Mouse (Mus musculus) MEL (cell line): ENCODE results near the gene Anks1. TPM values are rescaled to one million over a fixed set of nuclear protein-coding genes. Genes with fewer than 3 reads are reported as not detected.

Experiments
- DNase-seq: peaks from one replicate; pipeline ENCODE4 v3.0.0; 2011; ENCODE audit warnings: low read depth, low spot score
- H3K27ac ChIP-seq: 2 replicates; pipeline ENCODE4 v1.5.1; 2012; ENCODE audit warnings: low read depth, mild to moderate bottlenecking, control low read depth, low read length, moderate library complexity; ENCODE audit not compliant: control insufficient read depth
- H3K27me3 ChIP-seq, 2 experiments: fragments of 150-350 bp in 1 of 2; sonication (generic) in 1 of 2; 2 replicates each; pipeline ENCODE4 v1.6.1; 2012; ENCODE audit warnings: low read length in 2 of 2, mild to moderate bottlenecking in 2 of 2, improper control_type of control experiment in 1 of 2, moderate library complexity in 1 of 2; ENCODE audit not compliant: insufficient read depth in 2 of 2, control insufficient read depth in 1 of 2
- H3K36me3 ChIP-seq, 2 experiments: 2 replicates each; pipeline ENCODE4 v1.6.1; 2012 to 2014; ENCODE audit warnings: low read length in 2 of 2, improper control_type of control experiment in 1 of 2, inconsistent platforms in 1 of 2, mild to moderate bottlenecking in 1 of 2; ENCODE audit not compliant: insufficient read depth in 2 of 2, control insufficient read depth in 1 of 2
- H3K4me1 ChIP-seq, 2 experiments: fragments of 150-350 bp in 1 of 2; sonication (generic) in 1 of 2; 2 replicates each; pipeline ENCODE4 v1.6.1; 2012; ENCODE audit warnings: low read length in 2 of 2, improper control_type of control experiment in 1 of 2, mild to moderate bottlenecking in 1 of 2; ENCODE audit not compliant: insufficient read depth in 2 of 2, control insufficient read depth in 1 of 2
- H3K4me3 ChIP-seq, 2 experiments: fragments of 150-350 bp in 1 of 2; sonication (generic) in 1 of 2; 2 replicates each; pipeline ENCODE4 v1.5.1; 2012; ENCODE audit warnings: low read depth in 2 of 2, low read length in 2 of 2, mild to moderate bottlenecking in 2 of 2, moderate library complexity in 2 of 2, control low read depth in 1 of 2, improper control_type of control experiment in 1 of 2; ENCODE audit not compliant: control insufficient read depth in 1 of 2, insufficient read depth in 1 of 2
- H3K79me2 ChIP-seq: 2 replicates; pipeline ENCODE4 v1.6.1; 2012; ENCODE audit warnings: mild to moderate bottlenecking, low read length, moderate library complexity; ENCODE audit not compliant: control insufficient read depth, poor library complexity, insufficient read depth
- H3K9ac ChIP-seq: 2 replicates; pipeline ENCODE4 v1.6.1; 2012; ENCODE audit warnings: low read depth, mild to moderate bottlenecking, control low read depth, low read length, moderate library complexity; ENCODE audit not compliant: control insufficient read depth, poor library complexity, severe bottlenecking
- H3K9me3 ChIP-seq: fragments of 150-350 bp; sonication (generic); replicated peaks from 2 replicates; pipeline ENCODE4 v1.6.1; 2012; ENCODE audit warnings: mild to moderate bottlenecking, low read length, improper control_type of control experiment, moderate library complexity; ENCODE audit not compliant: insufficient read depth
- BHLHE40 ChIP-seq: IDR thresholded peaks from 2 replicates; pipeline ENCODE4 v1.6.1; 2012; ENCODE audit warnings: low read depth, mild to moderate bottlenecking, inconsistent platforms, low read length, improper control_type of control experiment, borderline replicate concordance
- CHD1 ChIP-seq: IDR thresholded peaks from 2 replicates; pipeline ENCODE4 v1.6.1; 2012; ENCODE audit warnings: low read depth, mild to moderate bottlenecking, inconsistent platforms, low read length, improper control_type of control experiment
- CHD2 ChIP-seq: IDR thresholded peaks from 2 replicates; pipeline ENCODE4 v1.6.1; 2011; ENCODE audit warnings: low read length, improper control_type of control experiment
- CTCF ChIP-seq, 3 experiments: IDR thresholded peaks in 2 of 3; conservative IDR thresholded peaks in 1 of 3; 2 replicates each; pipeline ENCODE4 v1.5.1; 2011 to 2012; ENCODE audit warnings: low read length in 3 of 3, low read depth in 2 of 3, mild to moderate bottlenecking in 2 of 3, improper control_type of control experiment in 1 of 3, inconsistent platforms in 1 of 3, mixed read lengths in 1 of 3, moderate library complexity in 1 of 3; ENCODE audit not compliant: control insufficient read depth in 1 of 3, insufficient read depth in 1 of 3, poor library complexity in 1 of 3, severe bottlenecking in 1 of 3
- KAT2A ChIP-seq: conservative IDR thresholded peaks from 2 replicates; pipeline ENCODE4 v1.6.1; 2012; ENCODE audit warnings: low read depth, low read length, improper control_type of control experiment, inconsistent platforms
- MAFK ChIP-seq: IDR thresholded peaks from 2 replicates; pipeline ENCODE4 v1.6.1; 2011; ENCODE audit warnings: low read depth, mild to moderate bottlenecking, low read length, improper control_type of control experiment, borderline replicate concordance
- MYB ChIP-seq: IDR thresholded peaks from 2 replicates; pipeline ENCODE4 v1.6.1; 2011; ENCODE audit warnings: mild to moderate bottlenecking, low read depth, low read length, improper control_type of control experiment
- POLR2AphosphoS5 ChIP-seq: IDR thresholded peaks from 2 replicates; pipeline ENCODE4 v1.6.1; 2012; ENCODE audit warnings: low read depth, borderline replicate concordance, mild to moderate bottlenecking, inconsistent platforms, low read length, moderate library complexity, mixed read lengths
- RCOR1 ChIP-seq: IDR thresholded peaks from 2 replicates; pipeline ENCODE4 v1.6.1; 2012; ENCODE audit warnings: low read depth, mild to moderate bottlenecking, inconsistent platforms, low read length, improper control_type of control experiment
- SMC3 ChIP-seq: IDR thresholded peaks from 2 replicates; pipeline ENCODE4 v1.6.1; 2011; ENCODE audit warnings: low read depth, low read length, improper control_type of control experiment
- TBP ChIP-seq: IDR thresholded peaks from 2 replicates; pipeline ENCODE4 v1.8.0; 2011; ENCODE audit warnings: low read depth, low read length, improper control_type of control experiment
- TCF12 ChIP-seq: IDR thresholded peaks from 2 replicates; pipeline ENCODE4 v1.6.1; 2014; ENCODE audit warnings: low read depth, mild to moderate bottlenecking, inconsistent platforms, low read length, improper control_type of control experiment, moderate library complexity
- ZKSCAN1 ChIP-seq: IDR thresholded peaks from 2 replicates; pipeline ENCODE4 v1.6.1; 2012; ENCODE audit warnings: low read depth, mild to moderate bottlenecking, inconsistent platforms, low read length, improper control_type of control experiment, moderate library complexity
- ZNF384 ChIP-seq: IDR thresholded peaks from 2 replicates; pipeline ENCODE4 v1.6.1; 2012; ENCODE audit warnings: low read depth, mild to moderate bottlenecking, inconsistent platforms, low read length, improper control_type of control experiment
- polyA plus RNA-seq, 2 experiments: library from polyadenylated mRNA; stranded (reverse) in 1 of 2; unstranded in 1 of 2; fragments of >175 nt in 1 of 2; fragments of >200 nt in 1 of 2; gene quantifications; 2 replicates each; pipeline versions ENCODE4 v1.2.1 to v1.2.4; 2012; ENCODE audit warnings: low replicate concordance in 2 of 2, low read depth in 1 of 2; ENCODE audit not compliant: insufficient read length in 2 of 2, insufficient read depth in 1 of 2, missing spikeins in 1 of 2
- total RNA-seq: library from RNA; depleted of rRNA; stranded (reverse); fragments of 300-350 nt; gene quantifications from 2 replicates; pipeline ENCODE4 v1.2.3, GENCODE M21; 2012

Anks1 gene
- total and polyA plus RNA-seq, 3 experiments, result 11.9 to 15.9 TPM; not detected in 1

- Histone ChIP-seq H3K79me2 (no peaks in the 10 kb centered on the region), H3K4me1 (no peaks in the 10 kb centered on the region), H3K27ac (no peak overlapping the region), H3K4me3 (no peak overlapping the region), H3K27me3 (no peaks in the 10 kb centered on the region), H3K36me3 (no peaks in the 10 kb centered on the region), H3K9me3 (no peaks in the 10 kb centered on the region), H3K9ac (no peak overlapping the region)
- DNase-seq, result no peak
- TF ChIP-seq ZNF384, result no peak
Measured at GRCm38 (mm10) chr17:27968033-27968750, 59.1 kb downstream of the Anks1 start.

- Histone ChIP-seq H3K4me3 (no peak overlapping the region), H3K36me3 (no peaks in the 10 kb centered on the region), H3K4me1 (no peaks in the 10 kb centered on the region), H3K9me3 (no peaks in the 10 kb centered on the region), H3K27me3 (no peaks in the 10 kb centered on the region), H3K79me2 (no peaks in the 10 kb centered on the region), H3K27ac (no peak overlapping the region), H3K9ac (no peak overlapping the region)
- TF ChIP-seq MAFK, result no peak
- TF ChIP-seq CHD2, result no peak
- TF ChIP-seq CHD1, result no peak
- no peak for TF ChIP-seq TBP
- TF ChIP-seq BHLHE40, result no peak
- no peak for TF ChIP-seq POLR2AphosphoS5
- no peak for TF ChIP-seq RCOR1
- no peak for TF ChIP-seq SMC3
- TF ChIP-seq MYB, result no peak
- no peak for TF ChIP-seq TCF12
- TF ChIP-seq KAT2A, result no peak
- TF ChIP-seq ZKSCAN1, result no peak
- no peak for DNase-seq
Measured at GRCm38 (mm10) chr17:27968903-27969302, 59.8 kb downstream of the Anks1 start.

GRCm38 (mm10) chr17:27969365-27969764, 60.3 kb downstream of the Anks1 start:
- Histone ChIP-seq H3K4me3 (no peak overlapping the region), H3K36me3 (no peaks in the 10 kb centered on the region), H3K79me2 (no peaks in the 10 kb centered on the region), H3K9me3 (no peaks in the 10 kb centered on the region), H3K4me1 (no peaks in the 10 kb centered on the region), H3K9ac (no peak overlapping the region), H3K27me3 (no peaks in the 10 kb centered on the region), H3K27ac (no peak overlapping the region)
- DNase-seq, result peak; percentile 25
- TF ChIP-seq POLR2AphosphoS5 (no peak), CTCF (IDR thresholded peaks at IDR 0.05 in 2 of 3, conservative IDR thresholded peaks at IDR 0.05 in 1 of 3; ENCODE audit: control insufficient read depth in 1 of 3, insufficient read depth in 1 of 3, low read depth in 2 of 3, low read length in 3 of 3, poor library complexity in 1 of 3, severe bottlenecking in 1 of 3) (peak in 2 of 3 experiments; percentile 4 to 42; a peak in 2 of 6 replicates)
